Mouse (Mus musculus): ENCODE data around the gene Arel1. TPM values are rescaled to one million over a fixed set of nuclear protein-coding genes. Genes with fewer than 3 reads are reported as not detected.

The Arel1 gene
- polyA plus RNA-seq, 1 experiment, result 9.9 TPM

GRCm38 (mm10) chr12:84948584-84949285, 22.0 kb downstream of the Arel1 start:
- no peak overlapping the region for H3ac ChIP-seq (ENCODE audit: control insufficient read depth, insufficient read length, low read depth)
- H3K27me3 ChIP-seq (ENCODE audit: control insufficient read depth, insufficient read depth, insufficient read length), result no peaks in the 10 kb centered on the region

GRCm38 (mm10) chr12:84947894-84948583, 22.7 kb downstream of the Arel1 start:
- H3ac ChIP-seq (ENCODE audit: control insufficient read depth, insufficient read length, low read depth), result no peak overlapping the region
- H3K79me2 ChIP-seq (ENCODE audit: control insufficient read depth, insufficient read depth), result no peaks in the 10 kb centered on the region
- H3K4me3 ChIP-seq (ENCODE audit: insufficient read depth, poor library complexity, severe bottlenecking), result no peak overlapping the region
- TF ChIP-seq MYOG (IDR thresholded peaks at IDR 0.05; ENCODE audit: control insufficient read depth, extremely low read depth, insufficient read length) (no peak), CTCF (IDR thresholded peaks at IDR 0.05; ENCODE audit: control insufficient read depth, insufficient read depth, insufficient read length) (no peak)
- H3K27me3 ChIP-seq (ENCODE audit: control insufficient read depth, insufficient read depth, insufficient read length), result no peaks in the 10 kb centered on the region
- no peaks in the 10 kb centered on the region for H3K79me3 ChIP-seq (ENCODE audit: low read depth)
- H3K36me3 ChIP-seq (ENCODE audit: control insufficient read depth, insufficient read depth), result peaks cover 36% of the 10 kb centered on the region

More at GRCm38 (mm10) chr12:84948584-84949285, 22.0 kb downstream of the Arel1 start:
- Histone ChIP-seq H3K79me2 (ENCODE audit: control insufficient read depth, insufficient read depth) (no peaks in the 10 kb centered on the region), H3K79me3 (ENCODE audit: low read depth) (no peaks in the 10 kb centered on the region), H3K36me3 (ENCODE audit: control insufficient read depth, insufficient read depth) (peaks cover 33% of the 10 kb centered on the region), H3K4me3 (ENCODE audit: insufficient read depth, poor library complexity, severe bottlenecking) (no peak overlapping the region)
- no peak for TF ChIP-seq MYOD1 (IDR thresholded peaks at IDR 0.05; ENCODE audit: control insufficient read depth, insufficient read length, low read depth)
- no peak for TF ChIP-seq CEBPB (IDR thresholded peaks at IDR 0.05; ENCODE audit: low read depth)
- no peak for TF ChIP-seq MAX (IDR thresholded peaks at IDR 0.05)
- TF ChIP-seq USF1 (IDR thresholded peaks at IDR 0.05; ENCODE audit: low read depth), result no peak
- TF ChIP-seq CTCF (IDR thresholded peaks at IDR 0.05; ENCODE audit: control insufficient read depth, insufficient read depth, insufficient read length), result no peak
- TF ChIP-seq MYOG (IDR thresholded peaks at IDR 0.05; ENCODE audit: control insufficient read depth, extremely low read depth, insufficient read length), result no peak
- TF ChIP-seq FOSL1 (IDR thresholded peaks at IDR 0.05; ENCODE audit: insufficient read depth, low read length, poor library complexity, severe bottlenecking), result no peak

GRCm38 (mm10) chr12:84944813-84945553, 25.7 kb downstream of the Arel1 start:
- no peaks in the 10 kb centered on the region for H3K27me3 ChIP-seq (ENCODE audit: control insufficient read depth, insufficient read depth, insufficient read length)
- H3K4me3 ChIP-seq (ENCODE audit: insufficient read depth, poor library complexity, severe bottlenecking), result no peak overlapping the region
- H3K79me2 ChIP-seq (ENCODE audit: control insufficient read depth, insufficient read depth), result no peaks in the 10 kb centered on the region
- TF ChIP-seq CTCF (IDR thresholded peaks at IDR 0.05; ENCODE audit: control insufficient read depth, insufficient read depth, insufficient read length) (no peak), FOSL1 (IDR thresholded peaks at IDR 0.05; ENCODE audit: insufficient read depth, low read length, poor library complexity, severe bottlenecking) (no peak), USF1 (IDR thresholded peaks at IDR 0.05; ENCODE audit: low read depth) (no peak), MAX (IDR thresholded peaks at IDR 0.05) (no peak), MYOG (IDR thresholded peaks at IDR 0.05; ENCODE audit: control insufficient read depth, extremely low read depth, insufficient read length) (no peak)
- H3K36me3 ChIP-seq (ENCODE audit: control insufficient read depth, insufficient read depth), result peaks cover 42% of the 10 kb centered on the region
- no peaks in the 10 kb centered on the region for H3K79me3 ChIP-seq (ENCODE audit: low read depth)
- H3ac ChIP-seq (ENCODE audit: control insufficient read depth, insufficient read length, low read depth), result no peak overlapping the region

DNA sequence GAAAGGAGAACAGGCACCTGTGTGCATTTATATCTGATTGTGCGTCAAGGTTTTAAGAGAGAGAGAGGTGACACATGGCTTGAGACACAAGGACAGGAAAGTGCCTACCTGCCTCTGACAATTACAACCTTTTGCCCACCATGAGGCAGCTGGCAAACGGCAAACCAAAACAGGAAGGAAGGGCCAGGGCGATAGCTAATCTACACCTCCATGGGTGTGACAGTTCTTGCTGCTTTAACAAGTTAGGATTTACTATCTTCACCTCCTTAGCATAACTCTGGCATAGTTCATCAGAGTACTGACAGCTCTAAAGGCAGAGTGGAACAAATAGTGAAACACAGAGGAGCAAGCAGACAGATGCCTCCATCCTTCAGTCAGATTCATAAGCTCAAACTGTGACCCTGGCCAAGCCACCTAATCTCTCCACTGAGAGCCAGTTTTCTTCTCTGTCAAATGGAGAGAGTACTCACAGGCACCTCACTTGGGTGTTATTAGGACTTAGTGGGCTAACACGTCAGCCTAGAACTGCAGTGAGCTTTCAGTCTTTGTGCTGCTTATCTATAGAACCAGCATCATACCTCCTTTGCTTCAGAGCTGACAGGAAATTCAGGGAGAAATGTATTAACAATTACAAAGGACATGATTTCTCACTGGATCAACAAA, 26.4 kb downstream of the Arel1 start:
- H3K36me3 ChIP-seq (ENCODE audit: control insufficient read depth, insufficient read depth), result peaks cover 42% of the 10 kb centered on the region
- no peaks in the 10 kb centered on the region for H3K79me2 ChIP-seq (ENCODE audit: control insufficient read depth, insufficient read depth)
- H3K4me3 ChIP-seq (ENCODE audit: insufficient read depth, poor library complexity, severe bottlenecking), result no peak overlapping the region
- no peak for TF ChIP-seq CTCF (IDR thresholded peaks at IDR 0.05; ENCODE audit: control insufficient read depth, insufficient read depth, insufficient read length)
- no peak for TF ChIP-seq CEBPB (IDR thresholded peaks at IDR 0.05; ENCODE audit: low read depth)
- TF ChIP-seq USF1 (IDR thresholded peaks at IDR 0.05; ENCODE audit: low read depth), result no peak
- TF ChIP-seq MYOG (IDR thresholded peaks at IDR 0.05; ENCODE audit: control insufficient read depth, extremely low read depth, insufficient read length), result no peak
- no peak for TF ChIP-seq MAX (IDR thresholded peaks at IDR 0.05)
- TF ChIP-seq FOSL1 (IDR thresholded peaks at IDR 0.05; ENCODE audit: insufficient read depth, low read length, poor library complexity, severe bottlenecking), result no peak
- no peak for TF ChIP-seq MYOD1 (IDR thresholded peaks at IDR 0.05; ENCODE audit: control insufficient read depth, insufficient read length, low read depth)
- H3ac ChIP-seq (ENCODE audit: control insufficient read depth, insufficient read length, low read depth), result no peak overlapping the region
- H3K79me3 ChIP-seq (ENCODE audit: low read depth), result no peaks in the 10 kb centered on the region
- H3K27me3 ChIP-seq (ENCODE audit: control insufficient read depth, insufficient read depth, insufficient read length), result no peaks in the 10 kb centered on the region

DNA sequence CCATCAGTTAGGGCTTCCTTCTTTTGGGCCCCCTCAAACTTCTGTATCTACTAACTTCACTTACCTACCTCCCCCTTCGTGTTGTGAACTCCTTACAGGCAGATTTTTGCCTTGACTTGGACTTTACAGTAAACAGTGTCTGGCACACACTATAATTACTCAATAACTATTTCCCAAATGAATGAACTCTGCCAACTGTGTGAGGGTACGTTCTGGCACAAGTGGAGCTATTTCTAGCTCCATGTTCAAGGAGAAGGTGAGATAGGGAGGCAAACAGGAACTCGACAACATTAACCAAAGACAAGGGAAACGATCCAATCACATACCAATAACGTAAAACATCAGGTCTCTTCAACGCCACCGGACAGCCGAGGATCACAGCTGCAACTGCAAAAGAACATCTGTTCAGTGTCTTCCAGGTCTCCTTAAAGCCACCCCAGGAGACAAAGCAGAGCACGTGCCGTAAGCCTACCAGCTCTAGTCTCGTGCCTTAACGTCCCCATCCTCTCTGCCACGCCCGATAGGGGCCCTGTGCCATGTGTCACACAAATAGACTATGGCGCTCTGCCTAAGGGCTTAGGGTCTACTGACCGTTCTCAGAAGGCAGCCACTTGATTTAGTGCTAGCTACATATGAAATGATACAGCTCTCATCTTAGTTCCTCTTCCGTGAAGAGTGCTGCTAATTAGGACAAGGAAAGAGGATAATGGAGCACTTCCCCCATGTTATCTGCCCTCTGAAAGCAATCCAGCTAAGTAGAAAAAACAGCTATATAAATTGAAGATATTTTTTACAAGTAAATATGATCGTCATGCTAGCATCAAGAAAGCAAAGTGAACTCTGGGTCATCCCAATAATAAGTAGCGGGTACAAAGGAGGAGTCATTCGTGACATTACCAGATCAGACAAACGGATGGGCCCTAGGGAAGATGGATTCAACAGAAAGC, 27.4 kb downstream of the Arel1 start:
- Histone ChIP-seq H3K36me3 (ENCODE audit: control insufficient read depth, insufficient read depth) (peaks cover 48% of the 10 kb centered on the region), H3K27me3 (ENCODE audit: control insufficient read depth, insufficient read depth, insufficient read length) (no peaks in the 10 kb centered on the region), H3K79me3 (ENCODE audit: low read depth) (no peaks in the 10 kb centered on the region), H3K4me3 (ENCODE audit: insufficient read depth, poor library complexity, severe bottlenecking) (no peak overlapping the region), H3K79me2 (ENCODE audit: control insufficient read depth, insufficient read depth) (no peaks in the 10 kb centered on the region), H3ac (ENCODE audit: control insufficient read depth, insufficient read length, low read depth) (no peak overlapping the region)
- TF ChIP-seq USF1 (IDR thresholded peaks at IDR 0.05; ENCODE audit: low read depth) (no peak), MYOG (IDR thresholded peaks at IDR 0.05; ENCODE audit: control insufficient read depth, extremely low read depth, insufficient read length) (no peak), CEBPB (IDR thresholded peaks at IDR 0.05; ENCODE audit: low read depth) (no peak), MAX (IDR thresholded peaks at IDR 0.05) (no peak), FOSL1 (IDR thresholded peaks at IDR 0.05; ENCODE audit: insufficient read depth, low read length, poor library complexity, severe bottlenecking) (no peak), MYOD1 (IDR thresholded peaks at IDR 0.05; ENCODE audit: control insufficient read depth, insufficient read length, low read depth) (no peak)

Measured in C2C12 (cell line).